Comparison of ENCODE assay signal across 23 mouse cellular contexts in the genomic region with DNA sequence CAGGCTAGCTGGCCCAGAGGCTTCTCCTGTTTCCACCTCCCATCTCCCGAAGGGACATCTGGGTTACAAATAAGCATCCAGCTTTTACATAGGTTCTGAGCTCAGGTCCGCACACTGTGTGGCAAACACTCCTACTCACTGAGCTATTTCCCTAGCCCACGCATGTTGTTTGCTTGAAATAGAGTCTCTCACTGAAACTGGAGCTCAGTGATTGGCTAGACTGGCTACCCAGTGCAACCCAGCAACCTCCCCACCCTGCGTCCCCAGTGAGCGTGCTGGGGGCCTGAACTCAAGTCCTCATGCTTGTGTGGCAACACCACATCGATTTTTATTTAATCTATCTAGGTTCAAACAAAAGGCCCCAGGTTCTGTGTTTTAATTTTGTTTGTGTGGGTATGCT.
"Had no signal": no experiment of that assay in that cellular context is flagged by ENCODE, and none has a peak within 500 bp of the region (broad histone marks: within the 10 kb centered on the region; RNA-seq: fewer than 3 reads in every experiment).

No protein-coding gene starts in this region.

- H3K4me2 ChIP-seq: kidney, embryonic 15.5 days; limb, embryonic 13.5 days; liver, embryonic 12.5 days; liver, embryonic 15.5 days; lung, embryonic 15.5 days; midbrain, embryonic 13.5 days; neural tube, embryonic 13.5 days; stomach, embryonic 15.5 days had no signal

- H3K9ac ChIP-seq: kidney, embryonic 15.5 days; limb, embryonic 13.5 days; liver, embryonic 12.5 days; liver, embryonic 15.5 days; lung, embryonic 15.5 days; midbrain, embryonic 13.5 days; neural tube, embryonic 13.5 days; stomach, embryonic 15.5 days had no signal

- H3K9me3 ChIP-seq: kidney, embryonic 15.5 days; limb, embryonic 10.5 days; limb, embryonic 13.5 days; liver, embryonic 12.5 days; liver, embryonic 15.5 days; lung, embryonic 15.5 days; megakaryocyte, embryonic 14.5 days; midbrain, embryonic 10.5 days; midbrain, embryonic 13.5 days; neural tube, embryonic 13.5 days; stomach, embryonic 15.5 days had no signal

- H3K36me3 ChIP-seq: limb, embryonic 10.5 days; lung, embryonic 15.5 days; midbrain, embryonic 10.5 days; stomach, embryonic 15.5 days had no signal

- DNase-seq: kidney, postnatal 10 days; kidney, postnatal 36 days; liver; lung, adult 18-20 months; lung, postnatal 10 days; lung, postnatal 36 days; retina, postnatal 1 day; right cerebral cortex, postnatal 25 days; spleen, adult 18-20 months; thymus, postnatal 25 days had no signal

- ATAC-seq: liver, embryonic 12.5 days; midbrain, embryonic 13.5 days; midbrain, embryonic 16.5 days had no signal

- H3K27me3 ChIP-seq: kidney, embryonic 15.5 days; limb, embryonic 13.5 days; liver, embryonic 12.5 days; liver, embryonic 15.5 days; lung, embryonic 15.5 days; megakaryocyte, embryonic 14.5 days; midbrain, embryonic 13.5 days; neural tube, embryonic 13.5 days; stomach, embryonic 15.5 days had no signal

- H3K4me1 ChIP-seq: kidney, embryonic 15.5 days; limb, embryonic 10.5 days; liver, embryonic 12.5 days; liver, embryonic 15.5 days; lung, embryonic 15.5 days; midbrain, embryonic 10.5 days; stomach, embryonic 15.5 days had no signal

- H3K27ac ChIP-seq: kidney, embryonic 15.5 days; limb, embryonic 10.5 days; limb, embryonic 13.5 days; liver, embryonic 12.5 days; liver, embryonic 15.5 days; lung, embryonic 15.5 days; midbrain, embryonic 10.5 days; midbrain, embryonic 13.5 days; neural tube, embryonic 13.5 days; stomach, embryonic 15.5 days had no signal

- H3K4me3 ChIP-seq: kidney, embryonic 15.5 days; limb, embryonic 10.5 days; limb, embryonic 13.5 days; liver, embryonic 12.5 days; liver, embryonic 15.5 days; lung, embryonic 15.5 days; megakaryocyte, embryonic 14.5 days; midbrain, embryonic 10.5 days; midbrain, embryonic 13.5 days; myocyte; neural tube, embryonic 13.5 days; stomach, embryonic 15.5 days had no signal
